Mouse (Mus musculus) ES-E14 (cell line): ENCODE results near the gene Arhgap44. TPM values are rescaled to one million over a fixed set of nuclear protein-coding genes. Genes with fewer than 3 reads are reported as not detected.

Experiments used
- DNase-seq: peaks from one replicate; pipeline ENCODE4 v3.0.0-alpha.2; 2013; ENCODE audit warnings: low read depth, low spot score
- H3K27ac ChIP-seq: 2 replicates; pipeline ENCODE4 v1.5.1; 2012; ENCODE audit warnings: low read depth, mild to moderate bottlenecking, low read length, moderate library complexity, mixed read lengths; ENCODE audit not compliant: poor library complexity, insufficient read depth, severe bottlenecking
- H3K36me3 ChIP-seq: 2 replicates; pipeline ENCODE4 v1.6.1; 2012; ENCODE audit warnings: mild to moderate bottlenecking, low read length, moderate library complexity, mixed read lengths; ENCODE audit not compliant: control insufficient read depth, poor library complexity, insufficient read depth, severe bottlenecking
- H3K4me1 ChIP-seq, 2 experiments: fragments of 150-350 bp in 1 of 2; sonication (generic) in 1 of 2; 2 replicates each; pipeline ENCODE4 v1.6.1; 2012; ENCODE audit warnings: low read length in 2 of 2, mild to moderate bottlenecking in 1 of 2, mixed read lengths in 1 of 2; ENCODE audit not compliant: control insufficient read depth in 2 of 2, insufficient read depth in 2 of 2, poor library complexity in 1 of 2
- H3K4me3 ChIP-seq, 2 experiments: fragments of 150-350 bp in 1 of 2; sonication (generic) in 1 of 2; 2 replicates each; pipeline ENCODE4 v1.5.1; 2012; ENCODE audit warnings: low read length in 2 of 2, low read depth in 1 of 2, mild to moderate bottlenecking in 1 of 2, mixed read lengths in 1 of 2; ENCODE audit not compliant: insufficient read depth in 1 of 2, poor library complexity in 1 of 2, severe bottlenecking in 1 of 2
- H3K9ac ChIP-seq: 2 replicates; pipeline ENCODE4 v1.6.1; 2012; ENCODE audit warnings: low read depth, mild to moderate bottlenecking, low read length, mixed read lengths; ENCODE audit not compliant: poor library complexity, insufficient read depth, severe bottlenecking
- H3K9me3 ChIP-seq: fragments of 150-350 bp; sonication (generic); 2 replicates; pipeline ENCODE4 v1.6.1; 2012; ENCODE audit warnings: low read depth, mild to moderate bottlenecking, low read length; ENCODE audit not compliant: control insufficient read depth, insufficient read depth
- CHD2 ChIP-seq: IDR thresholded peaks from 2 replicates; pipeline ENCODE4 v1.6.1; 2014; ENCODE audit warnings: mild to moderate bottlenecking, low read depth, low read length, inconsistent platforms
- HCFC1 ChIP-seq: IDR thresholded peaks from 2 replicates; pipeline ENCODE4 v1.6.1; 2012; ENCODE audit warnings: low read length, inconsistent platforms, borderline replicate concordance; ENCODE audit not compliant: insufficient read depth
- MAFK ChIP-seq: IDR thresholded peaks from 2 replicates; pipeline ENCODE4 v1.6.1; 2014; ENCODE audit warnings: mild to moderate bottlenecking, low read depth, low read length, inconsistent platforms; ENCODE audit not compliant: insufficient read depth
- ZC3H11A ChIP-seq: IDR thresholded peaks from 2 replicates; pipeline ENCODE4 v1.6.1; 2012; ENCODE audit warnings: low read depth, mild to moderate bottlenecking, inconsistent platforms, low read length, borderline replicate concordance
- ZNF384 ChIP-seq: IDR thresholded peaks from 2 replicates; pipeline ENCODE4 v1.6.1; 2012; ENCODE audit warnings: low read depth, low read length, inconsistent platforms
- in situ Hi-C, 2 experiments: fragments of 600-800 bp; cut with MboI; formaldehyde crosslinking; loops; one replicate each; pipeline ENCODE4 v1.15.1; 2025; ENCODE audit warnings: low sequenced_read_pairs in 2 of 2, inconsistent platforms in 1 of 2; ENCODE audit not compliant: unreplicated experiment in 2 of 2
- total RNA-seq: library from RNA; depleted of rRNA; stranded (reverse); fragments of 300-350 nt; gene quantifications from 2 replicates; pipeline ENCODE4 v1.2.3, GENCODE M21; 2012

The Arhgap44 gene
- total RNA-seq, 1 experiment: 8.8 TPM

- Histone ChIP-seq H3K9ac (no peak overlapping the region), H3K4me1 (no peaks in the 10 kb centered on the region), H3K27ac (no peak overlapping the region), H3K4me3 (no peak overlapping the region), H3K9me3 (no peaks in the 10 kb centered on the region), H3K36me3 (peaks cover 14% of the 10 kb centered on the region; the same call in 1 of the 2 replicates)
- no peak for DNase-seq
- in situ Hi-C loops: no loop called here
- TF ChIP-seq HCFC1 (no peak), ZNF384 (no peak), ZC3H11A (no peak), CHD2 (no peak), MAFK (no peak)
Observed at GRCm38 (mm10) chr11:65028049-65028448, 134.7 kb downstream of the Arhgap44 start.

- Histone ChIP-seq H3K4me3 (no peak overlapping the region), H3K4me1 (no peaks in the 10 kb centered on the region), H3K9me3 (no peaks in the 10 kb centered on the region), H3K27ac (no peak overlapping the region), H3K36me3 (peaks cover 18% of the 10 kb centered on the region), H3K9ac (no peak overlapping the region)
- no peak for TF ChIP-seq ZC3H11A
- no peak for TF ChIP-seq CHD2
- TF ChIP-seq ZNF384: no peak
- no peak for TF ChIP-seq MAFK
- no peak for TF ChIP-seq HCFC1
- in situ Hi-C loops: no loop called here
- DNase-seq: no peak
Observed at GRCm38 (mm10) chr11:65022771-65023170, 140.0 kb downstream of the Arhgap44 start.

GRCm38 (mm10) chr11:65020744-65021143 is 142.0 kb downstream of the Arhgap44 start:
- Histone ChIP-seq H3K27ac (no peak overlapping the region), H3K9me3 (no peaks in the 10 kb centered on the region), H3K36me3 (peaks cover 18% of the 10 kb centered on the region), H3K9ac (no peak overlapping the region), H3K4me3 (no peak overlapping the region), H3K4me1 (no peaks in the 10 kb centered on the region)
- in situ Hi-C loops: no loop called here
- TF ChIP-seq HCFC1: no peak
- no peak for TF ChIP-seq MAFK
- TF ChIP-seq ZC3H11A: no peak
- no peak for TF ChIP-seq CHD2
- TF ChIP-seq ZNF384: no peak
- no peak for DNase-seq

- no peak for DNase-seq
- Histone ChIP-seq H3K36me3 (peaks cover 6% of the 10 kb centered on the region), H3K4me3 (no peak overlapping the region), H3K4me1 (no peaks in the 10 kb centered on the region), H3K9ac (no peak overlapping the region), H3K9me3 (no peaks in the 10 kb centered on the region), H3K27ac (no peak overlapping the region)
- TF ChIP-seq CHD2: no peak
- no peak for TF ChIP-seq ZNF384
- no peak for TF ChIP-seq MAFK
- no peak for TF ChIP-seq ZC3H11A
- in situ Hi-C loops: no loop called here
Observed at GRCm38 (mm10) chr11:65016754-65017153, 146.0 kb downstream of the Arhgap44 start.

- in situ Hi-C loops: no loop called here
- H3K9ac ChIP-seq: no peak overlapping the region
- peaks cover 2% of the 10 kb centered on the region; the same call in 1 of the 2 replicates for H3K36me3 ChIP-seq
- H3K9me3 ChIP-seq: no peaks in the 10 kb centered on the region
- H3K4me1 ChIP-seq: no peaks in the 10 kb centered on the region
- DNase-seq: no peak
- H3K27ac ChIP-seq: no peak overlapping the region
- TF ChIP-seq CHD2 (no peak), HCFC1 (no peak), ZNF384 (no peak), ZC3H11A (no peak), MAFK (no peak)
- no peak overlapping the region for H3K4me3 ChIP-seq
Observed at GRCm38 (mm10) chr11:65013906-65014305, 148.9 kb downstream of the Arhgap44 start.
